Mouse (Mus musculus): ENCODE data around the gene Ephb2.

The Ephb2 gene

DNA sequence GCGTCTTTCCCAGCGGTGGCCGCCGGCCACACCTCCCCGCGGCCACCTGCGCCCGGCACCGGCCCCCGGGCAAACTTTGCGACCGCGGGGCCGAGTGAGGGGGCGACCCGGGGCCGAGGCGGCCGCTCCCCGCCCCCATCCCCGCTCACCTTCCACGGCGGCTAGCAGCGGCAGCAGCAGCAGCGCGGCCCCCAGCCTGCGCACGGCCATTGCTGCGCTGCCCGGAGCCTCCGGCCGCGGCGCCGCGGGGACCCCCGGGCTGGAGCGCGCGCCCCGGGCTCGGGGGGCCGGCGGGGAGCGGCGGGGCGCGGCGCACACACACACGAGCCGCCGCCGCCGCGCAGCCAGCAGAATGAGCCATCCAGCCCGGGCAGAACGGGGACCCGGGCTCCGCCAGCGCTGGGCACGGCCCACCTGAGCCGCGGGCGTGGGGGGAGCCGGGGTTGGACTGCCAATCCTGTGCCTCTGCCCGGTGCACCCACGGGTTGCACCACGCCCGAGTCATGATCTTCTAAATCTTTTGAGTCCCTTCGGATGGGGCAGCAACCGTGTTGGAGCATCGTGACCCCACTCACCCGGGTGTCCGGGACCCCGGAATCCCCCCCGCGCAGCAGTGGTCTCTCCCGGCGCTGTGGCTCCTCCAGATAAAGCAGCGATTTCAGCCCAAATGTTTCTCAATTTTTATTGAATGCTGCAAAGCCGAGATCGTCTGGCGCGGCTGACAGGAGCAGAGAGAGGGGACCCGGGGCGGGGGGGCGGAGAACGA, at the start of gene Ephb2:
Gene Ephb2 (minus strand): TSS at position 368 of the 766 bp plus-strand sequence.
- in situ Hi-C loops (cut with MboI, MseI) = no loop called here

GRCm38 (mm10) chr4:136878601-136879000, 42.8 kb upstream of the Ephb2 start:
- in situ Hi-C loops (cut with MboI, MseI) = no loop called here

DNA sequence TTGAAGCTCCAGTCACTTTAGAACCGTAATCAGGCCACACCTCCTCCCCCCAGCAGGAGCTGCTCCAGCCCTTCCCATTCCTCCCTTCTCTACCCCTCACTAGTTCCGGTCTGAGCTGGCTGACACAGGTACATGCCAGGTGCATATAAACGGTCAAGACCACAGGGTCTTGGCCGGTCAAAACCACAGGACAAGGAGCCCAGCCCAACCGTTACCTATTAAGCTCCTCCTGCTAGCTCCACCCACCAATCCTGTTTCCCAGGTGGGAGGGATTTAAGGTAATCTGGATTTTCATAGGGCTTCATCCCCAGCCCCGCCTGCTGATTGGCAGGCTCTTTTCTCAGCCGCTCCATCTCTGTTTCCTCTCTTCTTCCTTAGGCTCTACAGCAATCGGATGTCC, 42.4 kb upstream of the Ephb2 start:
- in situ Hi-C loops (cut with MboI, MseI) = no loop called here

DNA sequence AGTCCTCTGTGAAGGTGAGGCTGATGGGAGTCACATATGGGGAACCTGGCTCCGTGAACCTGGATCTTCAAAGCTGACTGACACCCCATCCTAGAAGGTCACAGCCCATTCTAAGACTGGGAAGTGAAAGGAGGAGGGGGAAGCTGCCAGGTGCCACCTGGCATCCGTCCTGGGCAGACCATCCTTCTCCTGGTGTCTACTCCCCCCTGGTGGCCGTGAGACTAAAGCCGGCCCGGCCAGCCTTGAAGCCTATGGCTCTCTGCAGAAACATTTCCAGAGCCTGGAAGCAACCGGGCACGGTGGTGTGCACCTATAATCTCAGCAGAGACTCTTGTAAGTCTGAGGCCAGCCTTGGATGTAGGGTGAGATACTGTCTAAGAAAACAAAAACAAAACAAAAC, 41.2 kb upstream of the Ephb2 start:
- in situ Hi-C loops (cut with MboI, MseI) = no loop called here

- in situ Hi-C loops (cut with MboI, MseI) = no loop called here
These were observed 39.2 kb upstream of the Ephb2 start for GRCm38 (mm10) chr4:136875012-136875411.

- in situ Hi-C loops (cut with MboI, MseI) = no loop called here
These were observed 32.6 kb upstream of the Ephb2 start for GRCm38 (mm10) chr4:136868371-136868770.

DNA sequence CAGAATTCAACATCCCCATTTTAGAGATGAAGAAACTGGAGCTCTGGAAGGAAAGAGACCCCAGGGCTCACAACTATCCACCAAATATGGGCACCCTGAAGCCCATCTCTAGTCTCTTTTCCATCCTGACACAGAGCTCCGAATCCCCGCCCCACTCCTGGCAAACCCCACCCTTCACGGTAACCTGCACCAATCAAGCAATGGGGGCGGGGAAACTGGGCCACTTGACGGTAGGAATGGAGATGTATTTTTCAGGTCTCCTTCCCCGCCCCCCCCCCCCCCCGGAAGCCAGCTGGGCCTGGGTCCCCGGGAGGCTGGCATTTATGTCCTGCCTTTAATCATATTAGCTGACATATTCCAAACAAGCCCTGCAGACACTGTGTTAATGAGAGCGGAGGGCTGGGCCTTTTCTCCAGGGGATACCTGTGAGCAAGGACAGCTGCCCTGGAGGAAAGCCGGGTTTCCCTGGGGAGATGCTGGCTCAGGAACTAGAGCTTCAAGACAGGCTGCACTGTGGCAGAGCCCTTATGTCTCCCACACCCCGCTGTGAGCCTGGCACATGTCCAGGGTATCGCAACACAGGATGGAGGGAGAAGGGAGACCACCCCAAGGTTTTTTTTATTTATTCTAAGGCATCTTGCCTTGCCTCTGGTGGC, 32.0 kb upstream of the Ephb2 start:
- in situ Hi-C loops (cut with MboI, MseI) = no loop called here

GRCm38 (mm10) chr4:136865531-136865930, 29.7 kb upstream of the Ephb2 start:
- in situ Hi-C loops (cut with MboI, MseI) = no loop called here

DNA sequence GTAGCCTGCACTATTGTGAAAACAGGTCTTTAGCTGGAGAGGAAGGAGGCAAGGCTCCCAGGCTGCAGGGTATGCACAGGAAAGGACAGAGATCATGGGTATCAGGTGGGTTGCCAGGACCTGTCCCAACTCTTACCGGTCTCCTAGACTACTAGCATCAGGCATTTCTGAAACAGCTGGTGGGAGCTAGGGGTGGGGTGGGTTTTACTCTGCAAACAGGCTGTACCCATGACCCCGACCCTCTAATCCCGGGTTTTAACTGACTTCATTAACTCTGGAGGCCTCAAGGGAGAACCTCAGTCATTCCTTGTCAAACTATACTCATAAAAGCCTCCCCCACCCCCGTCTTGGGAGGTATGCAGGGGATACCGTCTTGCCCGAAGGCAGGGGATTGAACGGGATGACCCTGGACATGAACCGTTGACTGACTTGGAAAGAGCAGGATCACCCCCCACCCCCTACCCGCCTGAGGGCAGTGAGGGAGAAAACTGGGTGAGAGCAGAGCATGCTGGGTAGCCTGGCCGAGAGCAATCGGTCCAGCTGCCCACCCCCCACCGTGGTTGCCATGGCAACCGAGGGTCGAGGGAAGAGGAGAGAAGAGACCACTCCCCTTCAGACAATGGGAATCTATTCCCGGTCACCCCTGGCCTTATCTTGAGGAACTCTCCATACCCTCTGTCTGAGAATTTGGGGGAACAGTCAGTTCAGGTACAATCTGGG, 29.1 kb upstream of the Ephb2 start:
- in situ Hi-C loops (cut with MboI, MseI) = no loop called here

DNA sequence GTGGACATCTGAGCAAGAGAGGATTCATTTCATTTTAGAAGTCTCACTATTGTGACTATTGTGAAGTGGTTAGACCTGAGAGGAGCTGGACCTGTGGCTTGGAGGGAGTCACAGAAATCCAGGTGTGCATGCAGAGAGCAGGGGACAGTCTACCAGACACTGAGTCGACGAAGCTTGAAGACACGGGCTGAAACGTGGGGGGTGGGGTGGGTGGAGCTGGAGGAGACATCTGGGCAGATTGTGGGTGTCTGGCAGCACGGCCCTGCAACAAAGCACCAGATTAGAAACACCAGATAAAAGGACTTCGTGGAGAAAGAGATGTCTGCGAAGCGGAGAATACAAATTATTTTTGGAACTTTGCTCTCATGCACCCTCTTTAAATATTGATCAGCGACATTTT, 27.7 kb upstream of the Ephb2 start:
- in situ Hi-C loops (cut with MboI, MseI) = no loop called here

- in situ Hi-C loops (cut with MboI, MseI) = no loop called here
These were observed 26.6 kb upstream of the Ephb2 start for GRCm38 (mm10) chr4:136862411-136862810.

DNA sequence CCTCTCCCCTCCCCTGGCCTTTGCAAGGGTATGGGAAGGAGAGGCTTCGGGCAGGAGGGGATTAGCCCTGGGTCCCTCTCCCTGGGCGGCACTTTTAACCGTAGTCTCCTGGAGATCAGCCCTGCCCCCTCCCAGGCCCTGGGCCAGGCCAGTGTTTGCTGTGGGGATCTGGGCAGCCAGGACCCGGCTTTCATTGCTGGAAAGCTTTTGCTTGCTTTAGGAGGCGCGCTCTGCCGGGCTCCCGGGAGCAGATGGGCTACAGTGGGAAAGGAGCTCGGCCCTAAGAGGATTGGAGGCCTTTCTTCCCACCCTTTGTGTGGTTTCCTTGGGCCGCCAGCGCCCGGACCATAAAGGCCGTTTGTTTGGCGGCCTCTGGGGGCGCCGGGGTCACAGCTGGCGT, 26.0 kb upstream of the Ephb2 start:
- in situ Hi-C loops (cut with MboI, MseI) = no loop called here

GRCm38 (mm10) chr4:136860022-136860421, 24.2 kb upstream of the Ephb2 start:
- in situ Hi-C loops (cut with MboI, MseI) = no loop called here

DNA sequence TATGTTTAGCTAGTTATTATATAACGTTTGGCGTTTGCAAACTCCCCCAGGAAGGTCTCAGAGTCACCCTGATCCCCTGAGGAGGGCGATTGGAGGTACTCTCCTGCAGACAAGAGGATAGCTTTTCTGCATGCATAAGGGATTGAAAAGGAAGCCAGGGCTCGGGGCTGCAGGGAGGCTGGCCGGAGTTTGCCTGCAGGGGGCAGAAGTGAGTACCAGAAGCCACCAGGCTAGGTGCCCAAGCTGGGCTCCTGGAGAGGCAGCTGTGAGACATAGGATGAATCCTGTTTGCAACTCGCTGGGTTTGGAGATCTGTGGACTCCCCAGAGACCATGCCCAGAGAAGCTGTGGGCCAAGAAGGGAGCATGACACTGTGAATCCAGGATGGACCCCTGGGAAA, 19.3 kb upstream of the Ephb2 start:
- in situ Hi-C loops (cut with MboI, MseI) = no loop called here

DNA sequence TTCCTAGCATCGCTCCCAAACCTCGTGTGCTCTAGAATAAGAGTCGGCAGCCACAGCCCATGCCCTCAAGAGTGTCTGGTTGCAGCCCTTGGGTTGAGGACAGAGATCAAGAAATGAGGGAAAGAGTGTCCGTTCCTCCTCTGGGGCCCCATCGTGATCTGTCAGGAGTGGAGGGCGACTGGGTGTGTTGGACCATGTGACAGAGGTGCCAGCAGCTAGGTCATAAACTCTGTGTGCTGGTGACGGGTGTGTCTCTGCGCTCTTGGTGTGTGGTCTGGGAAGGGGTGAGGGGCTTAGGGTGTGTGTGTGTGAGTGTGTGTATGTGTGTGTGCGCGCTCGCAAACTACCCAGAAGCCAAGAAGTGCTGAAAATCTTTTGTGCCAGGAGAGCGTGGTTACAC, 17.2 kb upstream of the Ephb2 start:
- in situ Hi-C loops (cut with MboI, MseI) = no loop called here

GRCm38 (mm10) chr4:136852119-136852518, 16.3 kb upstream of the Ephb2 start:
- in situ Hi-C loops (cut with MboI, MseI) = no loop called here

- in situ Hi-C loops (cut with MboI, MseI) = no loop called here
These were observed 12.8 kb upstream of the Ephb2 start for GRCm38 (mm10) chr4:136848565-136848964.

DNA sequence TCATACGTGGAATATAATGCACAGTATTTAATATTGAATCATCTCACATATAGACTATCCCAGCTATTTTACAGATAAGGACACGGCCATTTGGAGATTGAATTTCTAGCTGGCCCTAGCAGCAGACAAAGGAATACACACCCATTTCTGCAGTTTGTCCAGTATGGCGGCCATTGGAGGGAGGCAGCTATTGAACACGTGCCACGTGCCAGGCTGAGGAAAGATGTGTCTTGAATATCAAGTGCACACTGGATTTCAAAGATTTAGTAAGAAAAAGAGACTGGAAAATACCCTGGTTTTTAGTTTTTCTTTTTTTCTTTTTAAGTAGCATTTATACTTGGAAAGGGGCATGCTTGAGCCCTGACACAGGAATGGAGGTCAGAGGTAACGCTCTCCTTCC, 11.4 kb upstream of the Ephb2 start:
- in situ Hi-C loops (cut with MboI, MseI) = no loop called here

DNA sequence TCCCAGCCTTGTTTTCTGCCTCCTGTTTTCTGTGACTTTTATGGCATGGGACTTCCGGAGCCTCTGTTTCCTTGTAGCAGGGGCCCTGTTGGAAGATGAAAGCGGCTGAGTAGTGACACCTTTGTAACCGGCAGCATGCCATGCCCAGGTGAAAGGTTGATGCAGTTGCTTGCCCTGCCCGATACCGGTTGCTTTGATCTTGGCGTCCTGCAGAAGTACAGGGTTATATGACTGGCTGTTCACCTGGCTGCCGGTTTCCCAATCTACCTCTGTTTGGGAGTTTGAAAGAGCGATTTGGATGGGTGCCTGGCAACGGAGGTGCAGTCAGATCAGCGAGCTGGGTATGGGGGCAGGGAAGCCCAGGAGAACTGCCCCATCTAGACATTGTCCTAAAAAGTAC, 7.0 kb upstream of the Ephb2 start:
- in situ Hi-C loops (cut with MboI, MseI) = loop anchor here (5.0 kb wide), 1 partner anchor 166 kb away; no protein-coding TSS in a partner anchor

GRCm38 (mm10) chr4:136842033-136842432, 6.2 kb upstream of the Ephb2 start:
- in situ Hi-C loops (cut with MboI, MseI) = loop anchor here (5.0 kb wide), 1 partner anchor 165 kb away; no protein-coding TSS in a partner anchor

- in situ Hi-C loops (cut with MboI, MseI) = loop anchor here (5.0 kb wide), 1 partner anchor 164 kb away; no protein-coding TSS in a partner anchor
These were observed 5.3 kb upstream of the Ephb2 start for GRCm38 (mm10) chr4:136841056-136841455.

DNA sequence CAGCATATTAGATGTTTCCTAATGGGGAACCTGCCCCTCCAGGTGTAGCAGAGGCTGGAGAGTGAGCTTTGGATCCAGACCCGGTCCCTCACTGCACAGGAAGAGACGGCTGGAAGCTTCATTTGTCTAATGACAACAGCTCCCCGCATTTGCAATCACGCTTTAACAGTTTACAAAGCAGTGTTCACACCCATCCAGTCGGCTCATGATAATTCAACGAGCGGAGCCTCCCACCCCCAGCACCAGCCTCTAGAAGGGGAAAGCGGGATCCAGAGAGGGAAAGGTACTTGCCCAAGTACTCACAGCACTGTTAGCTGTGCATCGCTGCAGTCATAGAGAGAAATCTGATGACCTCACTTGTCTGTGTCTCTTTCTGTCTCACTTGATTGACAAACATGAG, 2.7 kb upstream of the Ephb2 start:
- in situ Hi-C loops (cut with MboI, MseI) = no loop called here

GRCm38 (mm10) chr4:136838026-136838425, 2.2 kb upstream of the Ephb2 start:
- in situ Hi-C loops (cut with MboI, MseI) = no loop called here

Measured in T-helper 2 cell (primary cell).